Mouse (Mus musculus) myocyte (in vitro differentiated cells): ENCODE results near the gene Drosha.

Source experiments
- MYOD1 ChIP-seq, 3 experiments: IDR thresholded peaks; one replicate each; pipeline ENCODE4 v1.6.1; 2011; ENCODE audit warnings: control low read depth in 2 of 3, low read depth in 2 of 3, mild to moderate bottlenecking in 2 of 3, moderate library complexity in 1 of 3; ENCODE audit not compliant: insufficient read length in 2 of 3, control insufficient read depth in 1 of 3
- POLR2A ChIP-seq: IDR thresholded peaks from one replicate; pipeline ENCODE4 v1.6.1; 2011; ENCODE audit warnings: low read depth, mild to moderate bottlenecking, control low read depth, moderate library complexity; ENCODE audit not compliant: insufficient read length
- REST ChIP-seq: IDR thresholded peaks from one replicate; pipeline ENCODE4 v1.6.1; 2011; ENCODE audit warnings: mild to moderate bottlenecking, control low read depth, moderate library complexity; ENCODE audit not compliant: insufficient read depth, insufficient read length
- USF1 ChIP-seq: IDR thresholded peaks from one replicate; pipeline ENCODE4 v1.6.1; 2011; ENCODE audit warnings: low read depth, mild to moderate bottlenecking, control low read depth, moderate library complexity

GRCm38 (mm10) chr15:12849373-12849772, 24.8 kb downstream of the Drosha start:
- TF ChIP-seq POLR2A (no peak), USF1 (no peak), MYOD1 (IDR thresholded peaks at IDR 0.05; ENCODE audit: control insufficient read depth in 1 of 3, insufficient read length in 2 of 3, low read depth in 2 of 3) (no peak), REST (no peak)
